Mouse (Mus musculus): ENCODE data around the gene Smarcb1.

DNA sequence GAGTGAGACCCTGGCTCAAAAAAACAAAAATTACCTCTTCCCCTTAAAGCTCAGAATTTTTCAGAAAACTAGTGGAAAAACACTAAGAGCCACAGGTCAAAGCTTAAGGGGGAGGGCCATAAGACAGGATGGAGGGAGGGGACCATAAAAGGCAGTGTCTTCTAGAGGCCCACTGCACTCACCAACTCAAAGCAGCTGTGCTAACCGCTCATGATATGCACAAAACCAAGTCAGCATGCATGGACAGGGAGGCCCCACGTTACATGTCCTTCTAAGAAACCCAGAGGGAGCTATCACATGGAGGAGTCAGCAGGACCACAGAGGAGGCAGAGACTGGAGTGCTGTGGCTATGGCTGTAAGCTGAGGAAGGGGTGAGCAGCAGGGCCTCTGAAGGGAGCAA lies 10.7 kb downstream of the Smarcb1 start:
- no peak for TF ChIP-seq CTCF (IDR thresholded peaks at IDR 0.05; ENCODE audit: insufficient read depth, low read length)
- TF ChIP-seq POLR2A (IDR thresholded peaks at IDR 0.05; ENCODE audit: borderline replicate concordance, extremely low read depth, low read depth, low read length): no peak

All from lung, adult 2 months (tissue).